Mouse (Mus musculus) layer of hippocampus, adult 8-10 months (tissue): ENCODE measurements at regions not wholly inside any gene's neighbourhood (a gene's known extent, or its start where the extent isn't known, plus 50 kb on each side); places are given as distances from the start of the nearest gene placed in this dataset.
"Not testable (repeated sequence)": the region's sequence is repeated elsewhere in the genome, so short reads cannot be mapped to it uniquely, and the experiment has no call there.

Experiments used
- DNase-seq, 2 experiments: peaks; one replicate each; pipeline ENCODE4 v3.0.0; 2022; ENCODE audit warnings: low spot score in 2 of 2

DNA sequence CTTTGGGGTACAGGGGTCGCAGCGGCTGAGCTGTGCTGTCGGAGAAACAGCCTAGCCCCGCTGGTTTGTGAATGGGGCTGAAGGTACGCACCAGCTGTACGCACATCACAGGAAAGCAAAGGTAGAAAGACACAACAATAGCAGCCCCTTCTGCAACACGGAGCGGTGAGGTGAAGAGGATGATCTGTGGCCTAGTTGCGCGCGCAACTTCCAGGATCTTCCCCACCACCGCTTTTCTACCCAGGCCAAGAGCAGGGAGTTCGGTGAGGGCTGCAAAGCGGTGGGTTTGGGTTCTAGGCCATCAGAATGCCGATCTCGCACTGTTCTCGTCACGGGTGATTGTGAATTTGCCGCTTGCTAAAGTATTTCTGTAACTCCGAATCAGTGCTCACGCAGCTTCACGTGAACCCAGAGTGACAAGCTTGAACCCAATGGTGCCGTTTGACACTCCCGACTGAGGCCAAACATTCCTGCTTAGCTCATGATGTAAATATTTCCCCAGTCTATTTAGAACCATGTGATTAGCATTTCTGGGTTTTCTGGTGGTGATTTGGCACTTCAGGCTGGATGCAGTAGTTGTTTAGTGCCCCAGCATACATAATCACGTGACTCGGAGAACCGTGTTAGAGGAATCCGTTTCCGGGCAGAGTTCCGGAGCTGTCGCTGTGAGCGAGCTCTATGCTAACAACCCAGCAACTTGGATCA is 54.7 kb downstream of the Cryaa start:
- DNase-seq: no peak

DNA sequence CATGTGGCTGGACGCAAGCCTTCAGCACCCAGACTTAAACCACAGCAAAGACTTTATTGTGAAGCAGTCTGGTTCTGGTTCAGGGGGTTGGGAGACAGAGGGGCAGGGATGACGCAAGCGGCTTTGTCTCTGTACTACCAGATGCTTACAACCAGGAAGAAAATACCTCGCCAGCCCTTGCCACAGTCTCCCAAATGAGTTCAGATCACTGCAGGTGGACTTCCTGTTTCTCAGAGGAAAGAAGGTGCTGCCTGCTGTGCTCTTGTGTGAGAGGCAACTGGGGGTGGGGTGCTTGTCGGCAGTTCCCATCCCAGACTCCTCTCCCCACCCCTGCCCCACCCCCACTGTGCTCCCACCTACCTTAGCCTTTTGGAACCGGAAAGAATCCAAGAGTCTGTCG is 56.9 kb downstream of the Cryaa start:
- DNase-seq: no peak

DNA sequence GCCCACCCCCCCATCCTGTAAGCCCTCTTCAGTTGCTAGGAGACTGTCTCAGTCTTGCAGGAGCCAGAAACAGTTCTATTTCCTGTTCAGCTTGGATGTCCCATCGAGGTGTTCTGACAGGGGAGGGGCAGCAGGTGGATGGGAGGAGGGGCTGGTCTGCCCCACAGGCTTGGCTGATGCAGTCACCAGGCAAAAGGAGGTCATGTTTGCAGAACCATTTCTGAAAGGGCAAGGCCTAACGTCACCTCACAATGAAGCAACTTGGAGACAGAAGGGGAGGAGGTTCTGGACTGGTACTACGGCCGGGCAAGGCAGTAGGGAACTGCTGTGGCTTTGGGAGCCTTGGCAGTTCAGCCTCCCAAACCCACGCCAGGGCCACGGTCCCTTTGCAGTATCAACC is 59.1 kb downstream of the Cryaa start:
- no peak for DNase-seq

DNA sequence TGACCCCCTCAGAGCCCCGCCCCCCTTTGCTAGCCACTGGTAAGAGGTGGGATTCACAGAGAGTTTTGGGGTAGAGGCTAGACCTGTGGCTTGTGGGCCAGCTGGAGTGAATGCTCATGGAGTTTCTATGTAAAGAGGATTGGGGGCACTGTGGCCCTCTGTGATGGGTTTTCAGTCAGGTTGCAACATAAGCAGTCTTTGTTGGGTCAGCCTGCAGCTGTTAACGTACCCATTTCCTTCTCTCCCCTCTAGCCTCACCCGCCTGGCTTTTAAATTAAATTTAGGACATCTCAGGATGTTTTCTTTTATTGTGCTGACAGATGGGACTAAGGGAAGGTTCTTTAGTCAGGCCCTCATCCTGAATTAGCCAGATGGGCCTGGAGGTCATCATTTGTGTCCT is 60.6 kb downstream of the Cryaa start:
- DNase-seq: no peak

DNA sequence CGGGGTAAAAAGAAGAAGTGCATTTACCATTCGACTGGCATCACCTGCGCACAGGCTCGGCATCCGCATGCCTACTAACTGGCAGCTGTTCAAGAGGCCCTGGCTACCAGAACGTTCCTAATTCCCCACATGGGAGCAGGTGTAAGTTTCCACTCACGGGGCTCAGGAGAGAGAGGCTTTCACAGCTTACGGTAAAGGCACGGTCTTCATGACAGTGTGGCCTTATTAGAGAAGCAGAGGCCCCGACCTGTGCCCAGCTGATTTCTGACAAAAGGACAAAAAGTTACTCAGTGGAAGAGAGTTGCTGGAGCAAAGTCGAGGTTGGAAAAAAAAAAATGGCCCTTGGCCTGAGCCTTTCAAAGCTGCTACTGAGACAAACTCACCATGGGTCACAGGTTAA is 62.0 kb downstream of the Cryaa start:
- no peak for DNase-seq

DNA sequence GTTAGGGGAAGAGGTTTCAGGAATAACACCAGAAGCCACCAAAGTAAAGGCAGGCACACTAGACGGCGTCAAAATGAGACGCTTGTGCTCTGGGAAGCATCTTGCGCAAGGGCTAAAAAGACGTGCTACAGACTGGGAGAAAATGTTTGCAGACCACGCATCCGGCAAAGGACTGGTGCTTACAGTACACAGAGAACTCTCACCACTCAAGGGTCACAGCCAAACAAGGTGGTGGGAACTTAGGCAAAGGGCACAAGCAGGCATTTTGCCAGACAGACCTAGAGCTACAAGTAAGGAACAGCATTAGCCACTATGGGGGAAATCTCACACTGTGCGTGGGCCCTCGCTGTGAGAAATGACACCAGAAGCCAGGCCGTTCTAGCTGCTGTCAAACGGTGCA is 62.5 kb downstream of the Cryaa start:
- DNase-seq: no peak

DNA sequence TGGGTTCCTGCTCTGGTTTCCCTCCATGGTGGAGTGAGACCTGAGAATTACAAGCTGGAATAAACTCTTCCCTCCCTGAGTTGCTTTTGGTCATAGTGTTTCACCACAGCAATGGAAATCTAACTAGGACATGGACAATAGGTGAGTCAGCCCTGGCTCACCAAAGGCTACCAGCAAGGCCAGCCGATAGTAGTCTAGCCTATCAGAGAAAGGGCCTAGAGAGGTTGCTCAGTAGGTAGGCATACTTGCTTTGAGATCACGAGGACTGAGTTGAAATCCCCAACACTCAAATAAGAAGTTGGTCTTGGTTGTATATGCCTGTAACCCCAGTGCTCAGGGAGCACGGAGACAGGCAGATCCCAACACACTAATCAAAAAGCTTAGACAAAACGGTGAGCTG is 66.0 kb downstream of the Cryaa start:
- no peak for DNase-seq

DNA sequence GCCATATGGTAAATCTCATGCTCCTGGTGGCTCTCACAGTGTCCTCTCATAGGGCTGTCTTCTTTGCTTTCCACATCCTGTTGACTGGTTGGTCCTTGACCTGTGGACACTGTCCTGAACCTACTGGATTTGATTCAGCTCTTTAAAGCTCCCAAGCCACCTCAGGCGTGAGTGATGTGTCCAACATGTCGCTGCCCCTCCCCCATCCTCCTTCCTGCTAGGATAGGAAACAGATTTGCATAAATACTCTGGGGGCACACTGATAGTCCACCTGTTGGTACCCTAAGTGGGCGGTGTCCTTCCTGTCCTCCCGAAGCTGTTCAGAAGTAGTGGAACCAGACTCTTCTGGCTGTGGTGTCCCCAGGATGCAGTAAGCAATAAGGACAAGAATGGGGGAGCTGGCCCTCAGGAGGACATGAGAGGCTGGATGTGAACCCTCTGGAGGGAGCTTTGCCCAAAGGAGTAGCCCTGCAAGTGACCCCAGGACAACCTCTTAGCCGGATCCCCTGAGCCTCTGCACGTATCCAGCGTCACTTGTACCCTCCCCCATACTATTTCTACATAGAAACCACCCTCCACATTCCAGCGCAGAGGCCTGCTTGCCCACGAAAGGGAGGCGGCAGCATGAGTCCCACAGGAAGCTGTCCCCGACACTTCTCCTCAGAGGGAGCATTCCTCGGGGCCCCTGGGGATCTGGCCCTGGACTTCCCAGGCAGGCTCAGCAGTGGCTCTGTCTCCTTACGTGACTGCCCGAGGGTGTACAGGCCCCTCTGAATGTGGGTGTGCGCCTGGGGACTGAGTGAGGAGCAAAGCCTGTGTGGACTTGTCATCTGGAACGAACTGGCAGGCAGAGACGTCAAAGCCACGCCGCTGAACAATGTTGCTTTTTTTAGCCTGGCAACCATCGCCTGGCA is 68.8 kb downstream of the Cryaa start:
- no peak for DNase-seq

DNA sequence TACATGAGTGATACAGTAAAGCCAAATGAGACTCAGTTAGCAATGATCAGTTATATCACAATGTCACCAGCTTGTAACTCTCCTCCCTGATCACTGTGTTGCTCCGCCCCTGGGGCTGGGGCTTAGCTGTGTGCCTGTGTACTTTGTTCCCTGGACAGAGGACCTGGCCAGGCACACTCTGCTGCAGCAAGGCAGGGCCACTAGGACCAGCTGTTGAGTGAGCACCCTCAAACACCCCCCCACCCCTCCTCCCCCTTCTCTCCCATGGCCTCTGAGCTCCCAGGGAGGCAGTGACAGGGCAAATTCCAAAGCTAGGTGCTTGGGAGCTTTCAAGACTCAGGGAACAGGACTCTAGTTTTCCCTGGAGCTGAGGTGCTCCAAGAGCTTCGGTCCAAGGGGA is 70.0 kb downstream of the Cryaa start:
- DNase-seq: no peak

DNA sequence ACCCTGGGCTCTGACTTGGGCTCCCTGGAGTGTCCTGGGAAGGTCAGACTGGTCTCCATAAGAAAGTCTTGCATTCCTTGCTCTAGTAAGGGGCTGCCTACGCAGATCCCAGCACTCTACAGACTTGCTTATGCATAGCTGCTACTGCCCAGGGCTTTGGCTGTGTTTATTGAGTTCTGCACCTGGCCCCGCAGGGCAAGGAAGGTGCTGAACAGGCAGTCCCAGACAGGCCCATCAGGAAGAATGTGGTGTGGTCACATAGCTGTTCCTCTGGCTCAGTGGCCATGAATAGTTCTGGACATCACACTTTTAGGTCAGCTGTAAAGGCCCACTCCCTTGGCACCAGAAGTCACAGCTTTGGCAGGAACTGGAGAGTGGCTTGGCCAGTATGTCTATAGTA is 70.6 kb downstream of the Cryaa start:
- no peak for DNase-seq

DNA sequence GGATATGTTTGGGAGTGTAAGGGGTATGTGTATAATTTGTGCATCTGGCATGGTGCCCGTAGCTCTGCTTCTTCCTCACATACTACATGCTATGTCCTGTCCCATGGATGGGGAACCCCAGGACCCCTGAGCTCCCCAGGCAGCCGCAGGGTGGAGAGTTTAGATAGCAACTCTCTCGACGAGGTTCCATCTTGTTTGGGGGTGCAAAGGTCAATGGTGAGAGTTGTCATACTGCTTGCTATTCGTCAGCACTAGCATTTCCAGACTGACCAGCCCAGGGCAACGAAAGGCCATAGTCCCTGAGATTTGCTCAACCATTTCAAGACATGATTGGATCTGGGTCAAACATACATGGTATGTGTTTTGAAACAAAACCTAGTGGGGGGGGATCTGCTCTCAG is 71.4 kb downstream of the Cryaa start:
- DNase-seq: no peak

DNA sequence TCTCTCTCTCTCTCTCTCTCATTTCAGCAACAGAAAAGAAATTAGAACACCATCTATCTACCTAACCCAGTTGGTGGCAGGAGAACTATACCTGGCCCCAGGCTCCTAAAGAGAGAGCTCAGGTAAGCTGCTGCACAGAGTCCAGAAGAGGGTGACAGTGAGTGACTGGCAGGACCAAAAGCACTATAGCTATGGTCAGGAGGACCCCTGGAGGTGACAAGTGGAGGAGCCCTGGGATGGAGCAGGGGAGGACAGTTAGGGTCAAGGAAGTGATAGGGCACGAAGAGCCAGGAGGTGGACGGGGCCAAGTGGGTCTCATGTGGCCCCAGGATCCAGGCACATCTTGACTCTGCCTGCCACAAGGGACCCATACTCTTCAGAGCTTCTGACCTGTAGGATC is 73.7 kb downstream of the Cryaa start:
- no peak for DNase-seq

DNA sequence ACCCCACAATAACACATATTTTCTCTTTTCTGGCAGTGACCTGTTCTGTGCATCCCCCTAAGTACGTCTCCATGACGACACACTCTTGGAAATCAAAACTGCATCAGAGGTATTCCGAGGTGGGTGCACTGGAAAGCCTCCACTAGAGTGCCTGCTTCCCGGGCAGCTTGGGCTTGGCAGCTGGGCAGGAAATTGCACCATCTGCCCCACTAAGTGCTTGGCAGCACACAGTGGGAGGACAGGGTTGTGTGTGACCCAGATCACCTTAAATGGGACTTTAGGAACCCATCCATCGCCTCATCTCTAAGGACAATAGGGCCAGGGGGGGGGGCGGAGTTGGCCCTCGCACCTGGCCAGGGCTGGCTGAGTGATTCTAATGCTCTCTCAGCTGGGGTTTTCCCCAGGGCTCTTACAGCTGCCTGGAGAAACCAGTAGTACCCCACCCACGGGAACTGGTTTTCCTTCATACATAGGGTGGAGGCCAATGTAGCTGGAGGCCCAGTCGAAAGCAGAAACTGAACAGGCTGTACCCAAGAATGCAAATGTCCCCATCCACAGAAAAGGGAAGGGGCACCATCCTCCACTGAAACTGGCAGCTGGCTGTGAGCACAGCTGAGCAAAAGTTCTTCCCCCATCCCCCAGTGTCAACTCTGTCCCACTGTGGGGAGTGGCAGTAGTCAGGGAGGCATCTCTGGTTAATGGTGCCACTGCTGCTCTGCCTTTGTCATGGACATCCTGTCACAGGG is 75.7 kb downstream of the Cryaa start:
- DNase-seq: no peak

DNA sequence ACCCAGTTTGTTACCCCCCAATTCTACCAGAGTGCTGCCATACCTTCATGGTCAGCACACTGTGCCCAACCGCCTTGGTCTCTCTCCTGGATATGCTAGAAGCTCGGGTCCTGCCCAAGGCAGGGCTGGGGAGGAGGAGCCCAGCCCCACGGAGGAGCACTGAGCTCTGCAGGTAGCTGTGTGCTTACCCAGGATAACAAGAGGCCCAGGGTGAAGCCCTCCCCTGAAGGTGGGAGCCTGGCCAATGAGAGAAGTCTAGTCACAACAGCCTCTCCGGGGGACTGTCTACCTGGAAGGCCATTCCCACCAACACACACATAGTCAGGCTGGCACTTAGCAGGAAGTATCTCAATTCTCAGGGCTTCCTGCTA is 76.2 kb downstream of the Cryaa start:
- no peak for DNase-seq

DNA sequence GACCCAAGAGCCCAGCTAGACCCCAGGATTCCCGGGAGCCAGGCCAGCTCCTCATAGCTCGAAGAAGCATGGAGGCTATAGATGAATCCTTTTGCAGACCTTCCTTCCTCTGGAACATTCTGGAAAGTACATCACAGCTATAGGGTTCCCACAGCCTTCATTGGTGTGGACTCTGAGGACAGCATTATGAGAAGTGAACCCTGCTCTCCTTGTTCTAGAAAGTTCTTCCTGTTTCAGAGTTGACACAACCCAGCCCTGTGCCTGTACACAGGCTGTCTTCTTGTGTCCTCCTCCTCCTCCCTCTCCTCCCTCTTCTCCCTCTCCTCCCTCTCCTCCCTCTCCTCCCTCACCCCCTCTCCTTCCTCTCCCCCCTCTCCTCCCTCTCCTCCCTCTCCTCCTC is 82.9 kb downstream of the Cryaa start:
- no peak for DNase-seq

DNA sequence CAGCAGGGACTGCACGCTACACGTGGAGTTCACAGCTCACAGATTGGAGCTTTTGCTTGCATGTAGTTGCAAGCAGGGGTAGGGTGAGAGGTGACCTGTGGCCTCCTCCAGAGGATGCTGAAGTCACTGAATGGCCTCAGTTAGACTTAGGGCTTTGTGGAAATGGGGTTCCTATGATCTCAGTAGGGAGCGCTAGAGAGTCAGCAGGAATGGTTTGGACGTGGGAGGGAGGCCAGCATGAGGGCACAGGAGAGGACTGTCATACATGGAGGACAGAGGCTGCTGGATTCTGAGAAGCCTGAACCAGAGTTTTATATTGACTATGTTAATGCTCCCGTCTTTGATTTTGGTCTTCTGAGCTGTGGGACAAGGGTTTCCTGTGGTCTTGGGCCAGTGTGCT is 85.5 kb downstream of the Cryaa start:
- no peak for DNase-seq

DNA sequence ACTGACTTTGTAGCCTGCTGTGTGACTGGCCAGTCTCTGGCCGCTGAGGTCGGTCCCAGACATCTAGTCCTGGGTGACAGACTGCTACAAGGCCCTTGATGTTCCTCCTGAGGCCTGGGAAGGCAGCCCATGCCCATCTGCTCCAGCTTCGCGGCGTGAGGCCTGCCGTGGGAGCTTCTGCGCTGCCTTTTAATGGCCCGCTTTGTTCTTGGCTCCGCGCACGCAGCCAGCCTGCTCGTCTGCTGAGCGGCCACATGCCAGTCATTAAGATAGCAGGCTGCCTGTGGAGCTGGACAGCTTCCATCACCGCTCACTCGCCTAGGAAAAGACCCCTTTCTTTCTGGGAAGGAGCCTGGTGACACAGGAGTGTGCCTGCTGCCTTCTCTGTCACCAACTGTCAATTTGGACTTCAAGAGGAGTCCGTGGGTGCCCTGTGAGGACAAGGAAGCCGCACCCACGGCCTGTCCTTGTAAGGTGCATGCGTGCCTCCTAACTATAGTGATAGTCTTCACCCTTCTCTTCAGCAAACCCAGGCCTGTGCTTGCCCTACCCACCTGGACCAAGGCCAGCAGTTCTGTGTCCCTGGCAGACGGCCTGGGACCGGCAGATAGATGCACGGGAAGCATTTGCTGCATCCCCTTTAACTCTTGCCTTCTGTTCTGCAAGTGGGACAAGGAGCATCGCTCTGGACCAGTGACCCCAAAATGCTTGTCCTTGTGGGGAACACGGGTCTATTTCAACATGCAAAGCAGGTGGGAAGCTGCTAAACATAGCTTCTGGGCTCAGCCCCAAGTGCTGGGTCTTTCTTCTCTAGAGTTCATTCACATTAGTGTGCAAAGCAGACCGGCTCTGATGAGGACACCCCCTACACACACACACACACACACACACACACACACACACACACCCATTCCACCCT is 88.6 kb downstream of the Sik1 start:
- peak; percentile 76 to 87 for DNase-seq

DNA sequence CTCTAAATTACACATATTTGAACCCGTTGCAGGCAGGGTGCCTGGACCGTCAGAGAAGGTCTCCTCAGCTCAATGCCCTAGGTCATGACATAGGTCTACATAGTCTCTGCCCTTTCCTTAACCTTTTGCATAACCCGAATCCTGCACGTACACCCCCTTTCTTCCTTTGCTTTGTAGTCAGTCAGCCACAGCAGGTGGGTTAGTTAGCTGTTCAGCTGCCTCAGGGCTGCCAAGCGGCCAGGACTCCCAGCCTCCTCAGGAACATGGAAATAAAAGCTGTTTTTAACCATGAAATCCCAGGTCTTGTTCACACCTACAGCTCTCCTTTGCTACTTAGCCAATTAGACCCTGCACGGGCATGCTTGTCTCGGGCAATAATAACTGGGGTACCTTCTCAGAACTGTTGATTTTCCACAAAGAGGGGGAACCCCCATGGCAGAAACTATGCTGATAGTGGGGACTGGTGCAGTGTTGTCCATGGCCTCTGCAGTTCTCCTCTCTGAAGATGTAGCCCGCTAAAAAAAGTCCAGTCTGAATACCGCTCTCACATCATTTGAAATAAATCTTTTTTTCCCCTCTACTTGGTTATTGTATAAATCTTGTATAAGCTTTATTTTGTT is 83.3 kb downstream of the Sik1 start:
- no peak for DNase-seq

DNA sequence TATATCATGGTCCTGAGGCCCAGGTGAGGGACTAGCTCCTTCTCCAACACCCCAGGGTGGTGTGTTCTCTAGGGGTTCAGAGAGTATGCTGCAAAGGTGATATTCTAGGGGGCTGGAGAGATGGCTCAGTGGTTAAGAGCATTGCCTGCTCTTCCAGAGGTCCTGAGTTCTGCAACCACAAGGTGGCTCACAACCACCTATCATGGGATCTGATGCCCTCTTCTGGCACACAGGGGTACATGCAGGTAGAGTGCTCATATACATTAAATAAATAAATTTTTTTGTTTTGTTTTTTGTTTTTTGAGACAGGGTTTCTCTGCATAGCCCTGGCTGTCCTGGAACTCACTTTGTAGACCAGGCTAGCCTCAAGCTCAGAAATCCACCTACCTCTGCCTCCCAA is 81.7 kb downstream of the Sik1 start:
- not testable (repeated sequence) for DNase-seq

DNA sequence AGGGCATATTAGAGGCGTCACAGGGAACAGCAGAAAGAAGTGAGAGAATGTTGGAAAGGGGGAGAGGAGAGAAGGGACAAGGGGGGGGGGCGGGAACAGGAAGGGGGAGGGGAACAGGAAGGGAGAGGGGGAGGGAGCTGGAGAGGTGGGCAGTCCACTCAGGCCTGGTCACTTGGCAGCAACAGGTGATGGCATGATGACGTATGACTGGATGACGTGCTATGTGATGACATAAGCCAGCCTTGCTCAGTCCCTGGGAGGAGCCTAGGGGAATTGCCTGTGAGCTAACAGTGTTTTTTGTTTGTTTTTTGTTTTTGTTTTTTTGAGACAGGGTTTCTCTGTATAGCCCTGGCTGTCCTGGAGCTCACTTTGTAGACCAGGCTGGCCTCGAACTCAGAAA is 80.6 kb downstream of the Sik1 start:
- DNase-seq: no peak

DNA sequence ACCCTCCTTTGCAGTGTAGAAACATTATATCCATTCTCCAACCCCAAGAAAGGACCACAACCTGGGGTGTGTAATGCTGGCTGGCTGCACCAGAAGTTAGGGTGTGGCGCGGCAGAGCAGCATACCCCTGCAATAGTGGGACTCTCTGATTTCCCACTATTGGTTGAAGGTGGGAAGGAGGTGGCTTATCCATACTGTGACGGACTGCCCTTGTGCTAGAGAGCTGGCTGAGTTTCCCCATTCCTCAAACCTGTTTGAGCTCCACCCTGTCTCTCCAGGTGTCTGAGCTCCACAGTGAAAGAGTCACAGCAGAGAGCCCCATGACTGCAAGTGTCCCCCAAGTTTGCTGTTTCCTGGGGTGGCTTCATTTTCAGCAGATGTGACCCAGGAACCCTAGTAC is 79.6 kb downstream of the Sik1 start:
- no peak for DNase-seq
